Mouse (Mus musculus) spleen, postnatal 10 days (tissue): ENCODE results near the gene Uty.

ENCODE experiments used
- DNase-seq, 2 experiments: peaks; one replicate each; pipeline ENCODE4 v3.0.0; 2021 to 2022; ENCODE audit warnings: low spot score in 2 of 2

The Uty gene

DNA sequence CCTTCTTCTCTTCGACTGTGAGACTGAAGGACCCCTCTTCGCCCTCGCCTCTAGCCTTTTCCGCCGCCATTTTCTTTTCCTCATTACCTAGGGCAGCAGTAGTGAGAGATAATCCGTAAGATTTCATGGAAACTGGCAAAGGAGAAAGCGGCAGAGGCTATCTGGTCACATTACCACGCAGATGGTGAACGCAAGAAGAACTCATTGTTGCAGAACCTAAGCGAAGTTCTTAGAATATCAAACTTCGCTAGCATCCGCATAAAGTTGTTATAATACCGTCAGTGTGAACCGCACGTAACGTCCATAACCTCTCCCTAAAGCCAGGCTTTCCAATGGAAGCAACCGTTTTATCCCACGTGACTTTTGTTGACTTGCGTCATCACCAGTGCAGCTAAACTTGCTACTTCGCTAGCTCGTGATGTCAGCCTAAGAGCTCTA is at the start of gene Uty:
Gene Uty (minus strand): TSS at position 334 of the 438 bp plus-strand sequence.
- DNase-seq, result peak in 1 of 2 experiments; percentile 56

DNA sequence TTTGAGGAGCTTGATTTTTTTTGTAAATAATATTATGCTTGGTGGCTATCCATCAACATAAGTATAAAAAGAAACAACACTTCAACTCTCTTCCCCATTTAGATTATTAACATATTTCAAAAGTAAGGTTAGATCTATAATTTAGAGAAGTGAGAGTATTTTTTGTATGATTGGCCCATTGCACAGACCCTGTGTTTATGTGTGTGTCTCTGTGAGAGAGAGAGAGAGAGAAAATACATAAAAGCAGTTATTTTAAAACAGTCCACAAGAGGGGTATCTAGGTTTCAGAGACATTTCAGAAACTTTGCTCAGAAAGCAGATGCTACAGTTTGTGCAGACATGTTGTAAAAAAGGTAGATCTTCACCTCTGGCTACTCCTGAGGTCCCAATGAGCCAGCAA is 48.1 kb upstream of the Uty start:
- DNase-seq, result no peak

DNA sequence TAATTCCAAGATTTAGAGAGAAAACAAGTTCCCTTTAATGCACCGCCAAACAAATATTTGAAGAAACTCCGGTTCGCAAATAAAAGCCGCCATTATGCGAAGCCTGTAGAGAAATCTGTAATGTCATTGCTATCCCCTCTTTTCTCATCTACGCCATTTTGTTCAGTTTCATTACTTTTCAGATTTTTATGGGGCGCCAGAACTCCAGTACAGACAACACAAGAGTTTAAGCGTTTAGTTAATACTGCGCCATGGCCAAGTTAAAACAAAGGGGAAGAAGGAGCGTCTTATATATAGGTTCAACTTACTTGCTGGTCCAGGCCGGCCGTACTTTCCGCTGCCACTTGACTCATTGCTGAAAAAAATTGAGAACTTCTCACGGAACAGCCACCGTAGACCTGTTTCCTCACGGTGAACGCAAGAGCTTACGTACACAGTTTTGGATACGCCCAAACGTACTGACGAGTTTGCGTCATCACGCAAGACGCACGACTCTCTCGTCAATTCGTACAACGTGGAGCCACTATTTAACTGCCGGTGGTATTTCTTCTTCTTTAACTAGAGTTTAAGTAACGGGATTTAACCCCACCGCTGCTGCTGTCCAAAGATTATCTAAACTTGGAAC is 40.7 kb upstream of the Uty start, which contains the start of gene Ddx3y:
Gene Ddx3y (minus strand): TSS at position 459 of the 625 bp plus-strand sequence.
- peak in 1 of 2 experiments; percentile 71 for DNase-seq

DNA sequence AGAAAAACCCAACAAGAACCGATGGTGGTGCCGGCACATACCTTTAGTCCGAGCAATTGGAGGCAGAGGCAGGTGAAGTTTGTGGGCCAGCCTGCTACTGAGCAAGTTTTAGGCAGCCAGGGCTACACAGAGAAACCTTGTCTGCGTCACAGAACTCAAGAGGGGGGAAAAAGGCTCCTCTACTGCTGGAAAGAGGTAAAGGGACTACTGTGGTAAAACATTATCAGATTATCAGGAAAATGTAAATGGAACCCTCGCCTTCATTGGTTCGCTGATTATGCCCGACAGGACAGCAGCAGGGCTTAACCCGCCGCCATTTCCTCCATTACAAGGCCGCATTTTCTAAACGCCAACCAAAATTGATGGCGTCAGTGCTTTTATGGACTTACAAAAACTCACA is 40.2 kb upstream of the Uty start:
- peak in 1 of 2 experiments; percentile 10 for DNase-seq

DNA sequence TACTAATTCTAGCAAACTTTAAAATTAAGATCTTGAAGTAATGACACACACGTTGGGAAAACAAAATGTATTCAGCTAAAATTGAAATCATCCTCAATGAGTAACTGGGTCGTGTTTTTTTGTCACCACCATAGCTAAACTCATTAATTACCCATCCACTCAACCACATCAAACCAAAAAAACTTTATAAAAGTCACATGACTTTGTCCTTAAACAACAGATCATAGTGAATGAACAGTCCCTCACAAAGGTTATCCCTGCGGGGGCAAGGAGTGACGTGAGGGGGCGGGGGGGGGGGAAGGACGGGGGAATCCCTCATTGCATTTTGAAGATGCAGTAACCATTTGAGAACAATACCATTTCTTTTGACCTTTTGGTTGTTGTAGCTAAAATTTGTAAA is 558 bp upstream of the Uty start:
- no peak for DNase-seq

DNA sequence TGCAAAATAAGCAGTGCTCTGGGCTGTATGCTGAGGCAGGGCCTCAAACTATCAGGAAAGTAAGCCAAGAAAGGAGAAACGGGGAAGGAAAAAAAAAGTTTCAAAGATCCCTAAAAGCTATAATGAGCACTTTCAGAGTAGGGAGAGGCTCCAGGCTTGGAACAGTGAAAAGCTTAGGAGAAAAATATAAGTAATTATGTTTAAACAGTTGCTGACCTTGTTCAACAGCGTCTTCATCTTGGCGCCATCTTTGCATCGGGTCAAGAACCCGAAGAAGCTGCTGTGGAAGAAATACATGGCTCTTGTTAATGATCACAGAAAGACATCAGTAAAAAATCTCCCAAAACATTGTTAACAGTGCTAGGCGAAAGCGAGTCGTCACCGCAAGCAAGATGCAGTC is 619 bp downstream of the Uty start:
- DNase-seq, result no peak

DNA sequence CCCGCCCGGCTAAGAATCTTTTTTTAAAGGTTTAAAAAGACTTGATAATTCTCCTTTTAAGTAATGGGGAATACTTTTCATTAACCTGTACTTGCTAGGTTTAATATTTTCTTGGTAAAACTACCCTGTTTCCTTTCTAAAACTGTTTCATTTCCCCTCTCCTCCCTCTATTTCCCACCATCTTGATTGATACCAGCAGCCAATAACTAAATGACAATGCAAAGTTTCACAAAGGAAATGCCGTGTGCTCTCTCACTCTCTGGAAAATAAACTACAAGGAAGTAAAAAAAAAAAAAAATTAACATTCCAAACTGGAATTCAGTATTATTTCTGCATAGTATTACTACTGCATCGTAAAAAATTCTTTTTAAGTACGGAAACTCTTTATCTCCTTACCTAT is 1.1 kb downstream of the Uty start:
- DNase-seq, result no peak

DNA sequence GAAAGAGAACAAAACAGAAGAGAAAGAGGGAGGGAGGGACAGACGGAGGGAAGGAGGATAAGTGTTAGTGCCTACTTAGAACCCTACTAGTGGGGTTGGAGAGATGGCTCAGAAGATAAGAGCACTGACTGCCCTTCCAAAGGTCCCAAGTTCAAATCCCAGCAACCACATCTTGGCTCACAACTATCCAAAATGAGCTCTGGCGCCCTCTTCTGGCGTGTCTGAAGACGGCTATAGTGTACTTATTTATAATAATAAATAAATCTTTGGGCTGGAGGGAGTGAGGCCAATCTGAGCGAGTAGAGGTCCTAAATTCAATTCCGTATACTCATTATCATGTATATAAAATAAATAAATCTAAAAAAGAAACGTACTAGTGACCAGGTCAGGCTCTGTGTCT is 25.6 kb downstream of the Uty start:
- DNase-seq, result peak in 1 of 2 experiments; percentile 15

DNA sequence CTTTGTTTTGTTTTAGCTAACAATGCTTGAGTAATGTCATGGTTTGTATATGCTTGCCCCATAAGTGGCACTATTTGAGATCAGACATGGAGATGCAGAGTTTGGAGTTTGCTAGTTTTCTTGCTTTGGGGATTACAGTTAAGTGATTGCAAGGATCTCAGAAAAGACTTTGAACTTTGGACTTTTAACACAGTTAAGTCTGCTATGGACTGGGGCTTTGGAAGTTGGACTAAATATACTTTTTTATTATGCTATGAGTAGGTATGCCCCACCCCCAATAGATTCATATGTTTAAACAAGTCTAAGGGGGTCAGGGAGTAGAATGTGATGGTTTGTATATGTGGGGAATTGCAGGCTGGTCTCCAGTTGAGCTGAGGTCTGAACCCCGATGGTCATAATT is 67.1 kb downstream of the Uty start:
- DNase-seq, result no peak

DNA sequence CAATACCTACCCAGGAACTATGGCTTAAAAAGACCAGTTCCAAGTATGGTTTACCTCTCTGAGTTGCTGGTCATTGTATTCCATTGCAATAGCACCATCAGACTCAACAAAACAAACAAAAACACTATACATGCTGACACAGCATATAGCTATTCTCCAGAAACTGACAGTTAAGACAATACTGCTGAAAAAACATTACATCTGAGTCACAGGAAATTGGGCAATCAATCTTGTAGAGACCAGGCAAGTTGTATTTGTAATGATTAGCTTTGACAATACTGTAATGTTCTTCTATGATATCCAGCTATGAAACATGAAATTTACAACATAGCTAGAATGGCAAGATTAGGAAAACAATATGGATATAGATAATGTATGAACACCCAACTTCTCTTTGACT is 82.5 kb downstream of the Uty start:
- no peak for DNase-seq

DNA sequence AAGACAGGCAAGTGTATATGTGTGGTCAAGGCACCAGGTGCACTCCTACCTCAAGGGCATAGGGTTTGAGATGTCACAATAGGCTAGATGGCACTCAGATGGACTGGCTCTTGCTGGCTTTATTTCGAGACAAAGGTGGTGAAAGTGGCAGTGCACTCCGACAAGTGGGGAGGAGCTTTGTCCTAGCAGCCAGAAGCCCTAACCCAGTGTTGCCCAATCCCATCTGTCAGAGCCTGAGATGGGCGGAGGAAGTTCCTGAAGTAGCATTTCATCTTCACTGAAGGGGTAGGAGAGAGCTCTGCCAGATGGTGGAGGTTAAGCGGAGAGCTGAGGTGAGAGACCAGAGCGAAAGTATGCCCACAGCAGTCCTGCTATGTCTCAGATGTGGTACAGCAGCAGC is 129.4 kb downstream of the Uty start:
- no peak for DNase-seq

DNA sequence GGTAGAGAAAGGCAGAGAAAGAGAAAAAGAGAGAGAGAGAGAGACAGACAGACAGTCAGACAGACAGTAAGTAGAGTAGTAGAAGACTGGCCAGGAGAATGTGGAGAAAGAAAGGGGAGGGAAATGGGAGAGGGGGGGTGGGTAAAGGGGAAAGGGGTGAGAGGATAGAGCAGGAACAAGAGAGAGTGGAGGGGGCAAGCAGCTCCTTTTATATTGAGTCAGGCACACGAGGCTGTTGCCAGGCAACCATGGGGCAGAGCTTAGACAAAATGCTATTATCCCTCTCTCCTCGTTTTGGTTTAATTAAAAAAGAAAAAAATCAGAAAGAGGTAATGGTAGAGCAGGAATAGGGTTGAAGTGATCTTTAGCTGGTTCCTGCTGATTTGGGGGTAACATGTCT is 131.5 kb downstream of the Uty start:
- no peak for DNase-seq
